Mouse (Mus musculus): ENCODE results near the gene Bfar.

GRCm38 (mm10) chr16:13673114-13673513 lies 1.5 kb downstream of the Bfar start:
- no peak for TF ChIP-seq EP300 (IDR thresholded peaks at IDR 0.05; ENCODE audit: low read depth)
- TF ChIP-seq CTCF (IDR thresholded peaks at IDR 0.05; ENCODE audit: low read depth): no peak
